11 mouse cellular contexts compared by ENCODE assay signal in the genomic region with DNA sequence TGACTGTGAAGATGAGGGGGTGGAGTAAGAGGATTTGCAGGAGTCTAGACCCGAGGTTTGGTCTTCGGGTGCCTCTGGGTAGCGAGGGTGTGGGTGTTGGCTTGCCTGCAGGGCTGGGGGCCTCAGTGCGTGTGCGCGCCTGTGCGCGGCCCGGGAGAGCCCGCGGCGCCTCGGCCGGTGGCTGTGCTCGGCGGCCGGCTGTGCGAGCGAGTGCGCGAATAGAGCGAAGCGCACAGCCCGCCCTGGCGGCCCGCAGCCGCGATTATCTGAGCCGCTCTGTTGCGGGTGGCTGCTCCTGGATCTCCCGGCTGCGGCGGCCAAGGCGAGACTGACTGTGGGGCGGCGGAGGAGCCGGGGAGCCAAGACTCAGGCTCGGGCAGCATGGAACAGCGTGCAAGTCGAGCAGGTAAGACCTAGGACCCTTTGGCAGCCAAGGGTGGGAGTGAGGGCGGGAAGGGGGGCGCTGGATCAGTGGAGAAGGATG. TPM values are rescaled to one million over a fixed set of nuclear protein-coding genes. Genes with fewer than 3 reads are reported as not detected.
DNase-seq lines count a peak whose midpoint lies in the region; ATAC-seq lines count a peak whose summit lies in the region.
"Had no signal": no experiment of that assay in that cellular context is flagged by ENCODE, and none has a peak within 500 bp of the region (broad histone marks: within the 10 kb centered on the region; RNA-seq: fewer than 3 reads in every experiment).

No protein-coding gene starts in this region.

- H3K4me3 ChIP-seq in heart, embryonic 15.5 days = peak overlapping the region; percentile 31; the same call in 1 of the 2 replicates
- H3K4me3 ChIP-seq in hindbrain, embryonic 16.5 days (ENCODE audit: low read length) = peak overlapping the region; percentile 34
- peak overlapping the region; percentile 16; the same call in 1 of the 2 replicates for H3K4me3 ChIP-seq in midbrain, embryonic 11.5 days (ENCODE audit: low read depth, low read length)
- H3K4me3 ChIP-seq: left cerebral cortex, adult 2 months; myocyte had no signal

- H3K27ac ChIP-seq in heart, embryonic 15.5 days = no peak overlapping the region
- no peak overlapping the region for H3K27ac ChIP-seq in hindbrain, embryonic 16.5 days (ENCODE audit: low read depth, low read length)
- no peak overlapping the region for H3K27ac ChIP-seq in midbrain, embryonic 11.5 days (ENCODE audit: low read depth, low read length)
- H3K27ac ChIP-seq: left cerebral cortex, adult 2 months had no signal

- H3K4me1 ChIP-seq in heart, embryonic 15.5 days (replicated peaks) = peaks cover 25% of the 10 kb centered on the region
- H3K4me1 ChIP-seq in hindbrain, embryonic 16.5 days (ENCODE audit: control insufficient read depth, insufficient read depth, low read depth, low read length) = peaks cover 7% of the 10 kb centered on the region; the same call in 1 of the 2 replicates
- peaks cover 3% of the 10 kb centered on the region for H3K4me1 ChIP-seq in midbrain, embryonic 11.5 days (ENCODE audit: control insufficient read depth, insufficient read depth, low read length)

- no peaks in the 10 kb centered on the region for H3K36me3 ChIP-seq in heart, embryonic 15.5 days
- no peaks in the 10 kb centered on the region for H3K36me3 ChIP-seq in hindbrain, embryonic 16.5 days (ENCODE audit: control insufficient read depth, insufficient read depth, low read length)
- no peaks in the 10 kb centered on the region for H3K36me3 ChIP-seq in midbrain, embryonic 11.5 days (ENCODE audit: control insufficient read depth, insufficient read depth, low read length)

- no peak for DNase-seq in heart, adult 9 months (ENCODE audit: low spot score in 2 of 2)
- DNase-seq in ZHBTc4 (ENCODE audit: low read depth, low spot score) = peak; percentile 72
- peak; percentile 96 for DNase-seq in midbrain, embryonic 11.5 days (ENCODE audit: low spot score, missing footprints)
- DNase-seq in adrenal gland, adult 18-20 months (ENCODE audit: low spot score in 2 of 2) = no peak
- no peak for DNase-seq in spleen, postnatal 36 days (ENCODE audit: low spot score in 2 of 2)

- under 1% methylated on average over 40 of the region's 42 CpGs for WGBS in heart, embryonic 15.5 days
- 1% methylated on average over 38 of the region's 42 CpGs for WGBS in hindbrain, embryonic 16.5 days
- WGBS in midbrain, embryonic 11.5 days = 0% methylated on average over 42 of the region's 42 CpGs

- H3K9ac ChIP-seq in heart, embryonic 15.5 days = no peak overlapping the region
- H3K9ac ChIP-seq in hindbrain, embryonic 16.5 days (ENCODE audit: low read depth, low read length) = peak overlapping the region; percentile 48
- no peak overlapping the region for H3K9ac ChIP-seq in midbrain, embryonic 11.5 days (ENCODE audit: low read length)

- no peaks in the 10 kb centered on the region for H3K9me3 ChIP-seq in heart, embryonic 15.5 days (replicated peaks)
- H3K9me3 ChIP-seq in hindbrain, embryonic 16.5 days (ENCODE audit: control insufficient read depth, low read length) = no peaks in the 10 kb centered on the region
- no peaks in the 10 kb centered on the region for H3K9me3 ChIP-seq in midbrain, embryonic 11.5 days (ENCODE audit: control insufficient read depth, low read length)

- peaks cover 98% of the 10 kb centered on the region for H3K27me3 ChIP-seq in heart, embryonic 15.5 days
- H3K27me3 ChIP-seq in hindbrain, embryonic 16.5 days (replicated peaks; ENCODE audit: control insufficient read depth, insufficient read depth, low read length) = peaks cover 76% of the 10 kb centered on the region
- peaks cover 100% of the 10 kb centered on the region for H3K27me3 ChIP-seq in midbrain, embryonic 11.5 days (ENCODE audit: control insufficient read depth, insufficient read depth, low read length)

- ATAC-seq in heart, embryonic 15.5 days (replicated peaks; ENCODE audit: insufficient number of reproducible peaks, insufficient read depth, low FRiP score, low read depth) = no peak
- peak; percentile 32; the same call in 1 of the 2 replicates for ATAC-seq in hindbrain, embryonic 16.5 days
- peak; percentile 44 for ATAC-seq in midbrain, embryonic 11.5 days (ENCODE audit: low FRiP score)
- ATAC-seq in frontal cortex, adult (ENCODE audit: low TSS enrichment) = no peak

- peak overlapping the region; percentile 39 for H3K4me2 ChIP-seq in heart, embryonic 15.5 days
- H3K4me2 ChIP-seq in hindbrain, embryonic 16.5 days (ENCODE audit: low read length) = peak overlapping the region; percentile 51
- peak overlapping the region; percentile 30 for H3K4me2 ChIP-seq in midbrain, embryonic 11.5 days

RNA-seq across cellular contexts. Expression of a gene that starts 9.3 kb away (rescaled TPM):
- not detected in 2 replicates for polyA plus RNA-seq in heart, embryonic 15.5 days (2015; fragmentation: Nextera tagmentation; extraction: Ambion mirVana)
- polyA plus RNA-seq in hindbrain, embryonic 16.5 days (2015; fragmentation: Nextera tagmentation; extraction: Ambion mirVana) = 11.9 and 12.1 TPM in 2 replicates
- polyA plus RNA-seq in midbrain, embryonic 11.5 days (2014; fragmentation: Nextera tagmentation; extraction: Ambion mirVana) = 0.34 and 0.57 TPM in 2 replicates
- total RNA-seq in adrenal gland, adult 18-20 months (2021) = not detected
- total RNA-seq: MEL had no signal
- polyA plus RNA-seq: myocyte had no signal

Comparison
In these comparisons a context has a peak if more than half of its experiments do, and no peak if none do; other contexts are left out.
1. ATAC-seq: peak in hindbrain, embryonic 16.5 days (single experiment) and midbrain, embryonic 11.5 days (single experiment); none in heart, embryonic 15.5 days (single experiment) and frontal cortex, adult (single experiment).
2. DNase-seq: peak in ZHBTc4 (single experiment) and midbrain, embryonic 11.5 days (single experiment); none in heart, adult 9 months (0 of 2), adrenal gland, adult 18-20 months (0 of 2) and spleen, postnatal 36 days (0 of 2).
3. Peak in every context shown above with its lines, with median percentiles within 50 percentile points of each other: H3K4me2 ChIP-seq and H3K4me3 ChIP-seq.